Mouse (Mus musculus): ENCODE data around the gene Neurl4.

Gene Neurl4

GRCm38 (mm10) chr11:69932254-69932653, 31.4 kb downstream of the Neurl4 start:
- DNase-seq (ENCODE audit: low spot score in 2 of 2), result no peak

DNA sequence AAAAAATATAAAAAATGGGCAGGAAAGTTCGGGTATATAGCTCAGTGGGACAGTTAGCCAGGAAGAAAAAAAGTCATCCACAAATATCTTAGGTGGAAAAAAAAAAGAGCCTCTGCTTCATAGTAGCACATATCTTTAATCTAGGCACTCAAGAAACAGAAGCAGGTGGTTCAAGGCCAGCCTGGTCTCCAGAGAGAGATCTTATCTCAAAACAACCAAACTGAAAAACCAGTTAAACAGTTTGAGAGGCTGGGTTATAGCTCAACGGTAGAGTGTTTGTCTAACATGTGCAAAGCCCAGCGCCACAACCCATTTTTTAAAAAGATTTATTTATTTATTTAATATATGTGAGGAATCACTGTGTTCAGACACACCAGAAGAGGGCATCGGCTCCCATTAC, 32.2 kb downstream of the Neurl4 start:
- DNase-seq (ENCODE audit: low spot score in 2 of 2), result no peak

DNA sequence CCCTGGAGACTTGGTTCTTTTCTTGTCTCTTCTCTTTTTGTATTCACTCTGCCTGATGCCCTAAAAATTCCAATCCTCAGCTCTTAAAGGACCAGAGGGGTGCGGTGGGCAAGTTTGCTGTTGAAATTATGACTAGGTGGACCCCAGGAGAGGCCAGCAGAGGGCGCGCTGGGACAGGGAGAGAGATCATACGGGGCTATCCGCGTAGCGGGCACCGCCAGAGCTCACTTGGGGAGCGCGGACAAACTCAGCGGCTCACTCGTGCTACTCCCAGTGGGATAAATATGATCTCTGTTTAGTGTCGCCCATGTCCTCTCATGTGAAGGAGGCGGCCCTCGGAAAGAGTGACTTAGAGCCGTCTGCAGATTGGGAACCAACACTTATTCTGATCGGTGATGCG, 33.3 kb downstream of the Neurl4 start:
- peak; percentile 63 to 86 for DNase-seq (ENCODE audit: low spot score in 2 of 2)

GRCm38 (mm10) chr11:69934681-69935080, 33.8 kb downstream of the Neurl4 start:
- DNase-seq (ENCODE audit: low spot score in 2 of 2), result no peak

- DNase-seq (ENCODE audit: low spot score in 2 of 2), result peak; percentile 81 to 84
Measured at GRCm38 (mm10) chr11:69935137-69935879, 34.4 kb downstream of the Neurl4 start, which contains the start of gene Ybx2. Gene Ybx2, plus strand, starts transcription at chr11:69935796.

DNA sequence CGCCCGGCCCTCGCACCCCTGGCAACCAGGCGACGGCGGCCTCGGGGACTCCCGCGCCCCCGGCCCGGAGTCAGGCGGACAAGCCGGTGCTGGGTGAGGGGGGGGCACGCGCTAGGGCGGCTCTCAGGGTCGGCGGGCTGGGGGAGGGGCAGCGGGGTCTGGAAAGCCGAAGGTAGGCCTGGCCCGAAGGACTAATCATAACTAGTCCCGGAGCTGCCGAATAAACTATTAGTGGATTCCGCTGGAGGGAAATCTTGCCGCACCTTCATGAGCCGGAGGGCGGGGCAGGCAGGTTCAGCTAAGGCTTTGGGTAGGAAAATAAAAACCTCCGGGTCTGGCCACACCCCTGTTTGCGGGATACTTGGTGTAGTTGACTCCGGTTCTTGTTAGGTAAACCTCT, 35.3 kb downstream of the Neurl4 start:
- no peak for DNase-seq (ENCODE audit: low spot score in 2 of 2)

- DNase-seq (ENCODE audit: low spot score in 2 of 2), result no peak
Measured at GRCm38 (mm10) chr11:69936714-69937347, 36.0 kb downstream of the Neurl4 start.

DNA sequence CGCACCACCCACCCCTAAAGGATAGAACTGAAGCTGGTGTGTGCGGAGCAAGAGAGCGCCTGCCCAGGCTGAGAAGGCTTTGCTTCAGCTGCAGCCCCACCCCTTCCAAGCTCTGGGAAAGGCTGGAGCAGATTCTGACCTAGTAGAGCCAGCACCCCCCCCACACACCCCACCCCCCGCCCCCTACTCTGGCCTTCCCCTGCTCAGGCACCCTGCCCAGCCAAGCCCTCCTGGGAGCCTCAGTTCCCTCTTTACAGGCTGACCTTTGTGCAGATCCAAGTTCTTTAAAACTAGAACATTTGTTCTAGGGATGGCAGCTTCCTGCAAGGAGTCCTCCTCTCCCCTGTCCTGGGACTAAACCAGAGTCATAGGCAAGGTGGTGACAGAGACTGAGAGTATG, 36.5 kb downstream of the Neurl4 start:
- DNase-seq (ENCODE audit: low spot score in 2 of 2), result no peak

DNA sequence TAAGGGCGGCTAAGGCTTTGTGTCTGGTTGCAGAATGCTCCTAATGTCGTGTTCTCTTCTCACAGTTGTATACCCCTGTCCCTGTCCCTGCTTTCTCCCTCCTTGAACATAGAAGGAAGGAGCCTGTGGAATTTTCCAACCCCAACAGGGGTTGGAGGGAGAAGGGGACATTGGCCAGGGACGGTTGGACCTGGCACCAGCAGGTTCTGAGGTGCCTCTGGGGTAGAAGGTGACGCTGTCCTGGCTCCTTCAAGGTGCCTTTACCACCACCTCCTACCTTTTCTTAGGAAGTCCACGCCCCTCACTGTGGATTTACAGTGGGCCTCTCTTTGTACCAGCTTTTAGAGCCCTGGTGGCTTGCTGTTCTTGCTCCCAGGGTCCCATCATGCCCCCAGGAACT, 37.0 kb downstream of the Neurl4 start:
- no peak for DNase-seq (ENCODE audit: low spot score in 2 of 2)

DNA sequence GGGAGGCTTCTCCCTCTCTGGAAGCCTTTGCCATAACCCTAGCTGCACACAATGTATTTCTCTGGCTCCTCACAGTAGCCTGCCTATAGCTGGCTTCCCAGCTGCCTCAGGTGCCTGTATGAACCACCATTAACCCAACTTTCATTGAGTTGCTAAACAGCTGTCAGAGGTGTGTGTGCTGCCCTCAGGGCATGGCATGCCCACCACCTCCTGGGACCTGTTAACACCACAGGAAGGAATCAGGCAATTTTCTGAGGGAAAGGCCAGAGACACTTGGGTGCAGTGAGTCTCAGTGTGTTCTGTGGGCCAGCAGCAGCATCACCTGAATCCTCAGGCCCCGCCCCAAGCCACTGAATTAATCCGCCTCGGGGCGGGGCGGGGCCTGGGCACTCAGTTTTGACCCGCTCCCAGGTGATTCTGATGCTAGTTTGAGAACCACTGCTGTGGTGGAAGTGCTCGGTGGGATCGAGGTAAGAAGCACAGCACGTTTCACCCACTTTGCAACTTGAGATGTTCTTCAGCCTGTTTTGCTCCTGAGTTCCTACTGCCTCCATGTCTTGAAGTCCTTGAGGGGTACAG, 37.6 kb downstream of the Neurl4 start:
- no peak for DNase-seq (ENCODE audit: low spot score in 2 of 2)

GRCm38 (mm10) chr11:69939181-69939580, 38.3 kb downstream of the Neurl4 start:
- DNase-seq (ENCODE audit: low spot score in 2 of 2), result no peak

DNA sequence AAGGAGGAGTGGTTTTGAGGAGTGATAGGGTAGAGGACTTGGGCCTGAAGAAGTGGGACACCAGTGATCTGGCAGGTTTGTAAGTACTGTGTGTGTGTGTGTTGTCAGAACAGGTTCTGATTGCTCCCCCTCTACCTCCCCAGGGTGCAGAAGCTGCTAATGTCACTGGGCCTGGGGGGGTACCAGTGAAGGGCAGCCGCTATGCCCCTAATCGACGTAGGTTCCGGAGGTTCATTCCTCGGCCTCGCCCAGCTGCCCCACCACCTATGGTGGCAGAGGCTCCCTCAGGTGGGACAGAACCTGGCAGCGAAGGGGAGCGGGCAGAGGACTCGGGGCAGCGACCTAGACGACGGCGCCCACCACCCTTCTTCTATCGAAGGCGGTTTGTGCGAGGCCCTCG, 38.9 kb downstream of the Neurl4 start:
- DNase-seq (ENCODE audit: low spot score in 2 of 2), result no peak

- no peak for DNase-seq (ENCODE audit: low spot score in 2 of 2)
Measured at GRCm38 (mm10) chr11:69940962-69941361, 40.1 kb downstream of the Neurl4 start.

GRCm38 (mm10) chr11:69945216-69945615, 44.3 kb downstream of the Neurl4 start:
- no peak for DNase-seq (ENCODE audit: low spot score in 2 of 2)

- no peak for DNase-seq (ENCODE audit: low spot score in 2 of 2)
Measured at GRCm38 (mm10) chr11:69945997-69946891, 45.4 kb downstream of the Neurl4 start.

DNA sequence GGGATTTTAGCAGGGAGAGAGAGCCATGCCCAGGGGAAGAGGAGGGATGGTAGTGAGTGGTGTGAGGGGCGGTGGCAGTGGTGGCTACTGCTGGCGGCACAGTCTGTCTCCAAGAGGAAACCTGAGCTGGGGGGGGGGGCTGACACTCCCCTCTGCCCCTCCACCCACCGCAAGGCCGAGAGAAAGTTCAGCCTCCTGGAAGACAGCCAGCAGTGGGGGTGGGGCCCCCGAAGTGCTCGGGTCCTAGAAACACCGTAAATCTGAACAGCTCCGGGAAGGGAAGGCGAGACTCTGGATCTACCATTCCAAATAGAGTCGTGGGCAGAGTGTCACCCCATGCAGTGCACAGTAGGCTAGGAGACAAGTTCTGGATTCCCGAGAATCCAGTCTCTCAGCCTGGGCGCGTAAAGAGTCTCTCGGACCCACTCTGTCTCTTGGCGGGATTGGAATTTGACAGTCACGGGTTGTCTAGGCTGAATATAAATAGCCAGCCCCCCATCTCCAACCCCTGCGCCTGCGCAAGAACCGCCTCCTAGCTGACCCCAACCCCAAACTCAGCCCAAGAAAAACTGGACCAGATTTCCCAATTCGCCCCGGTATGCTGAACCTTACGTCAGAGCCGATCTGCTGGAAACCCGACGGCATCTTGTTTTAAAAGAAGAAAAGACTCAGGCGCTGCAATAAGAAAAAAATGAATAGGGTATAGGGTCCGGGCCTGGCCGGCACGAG, 46.6 kb downstream of the Neurl4 start:
- no peak for DNase-seq (ENCODE audit: low spot score in 2 of 2)

GRCm38 (mm10) chr11:69948066-69948762, 47.3 kb downstream of the Neurl4 start, which contains the start of gene Slc2a4:
Gene Slc2a4, minus strand, starts transcription at chr11:69948188.
- DNase-seq (ENCODE audit: low spot score in 2 of 2), result peak; percentile 78 to 79

DNA sequence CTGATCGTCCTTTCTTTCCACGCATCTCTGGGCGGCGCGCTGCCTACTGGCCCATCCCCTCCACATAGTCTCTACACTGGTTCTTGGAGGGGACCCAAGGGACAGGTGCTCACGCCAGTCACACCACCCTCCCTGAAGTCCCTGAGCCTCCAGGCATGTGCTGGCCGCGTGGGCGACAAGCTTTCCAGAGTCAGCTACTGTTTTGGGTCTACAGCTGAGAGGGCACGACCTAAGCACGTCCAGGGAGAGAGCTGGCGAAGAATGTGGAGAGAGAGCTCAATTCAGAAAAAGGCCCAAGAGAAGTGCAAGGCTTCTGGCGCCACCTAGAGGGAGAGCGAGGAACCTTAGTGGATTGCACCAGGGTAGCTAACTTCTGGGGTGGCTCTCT, 47.9 kb downstream of the Neurl4 start:
- DNase-seq (ENCODE audit: low spot score in 2 of 2), result peak in 1 of 2 experiments; percentile 69

DNA sequence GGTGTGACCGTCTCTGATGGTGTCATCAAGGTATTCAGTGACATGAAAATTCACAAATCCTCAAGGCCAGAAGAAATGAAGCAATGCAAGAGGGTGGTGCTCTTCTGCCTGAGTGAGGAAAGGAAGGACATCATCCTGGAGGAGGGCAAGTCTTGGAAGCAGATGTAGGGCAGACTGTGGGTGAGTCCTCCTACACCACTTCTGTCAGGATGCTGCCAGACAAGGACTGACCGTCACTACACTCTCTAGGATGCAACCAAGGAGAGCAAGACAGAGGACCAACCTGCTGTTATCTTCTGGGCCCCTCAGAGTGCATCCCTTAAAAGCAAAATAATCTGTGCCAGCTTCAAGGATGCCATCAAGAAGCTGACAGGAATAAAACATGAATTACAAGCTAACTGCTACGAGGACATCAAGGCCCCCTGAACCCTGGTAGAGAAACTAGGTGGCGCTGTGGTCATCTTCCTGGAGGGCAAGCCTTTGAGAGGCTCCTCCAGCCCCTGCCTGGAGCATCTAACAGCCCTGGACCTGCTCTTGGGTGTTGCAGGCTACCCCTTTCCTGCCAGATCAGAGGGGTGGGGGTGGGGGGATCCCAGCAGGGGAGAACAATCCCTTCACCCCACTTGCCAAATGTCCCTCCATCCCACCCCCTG, 50.1 kb downstream of the Neurl4 start:
- DNase-seq (ENCODE audit: low spot score in 2 of 2), result no peak

DNA sequence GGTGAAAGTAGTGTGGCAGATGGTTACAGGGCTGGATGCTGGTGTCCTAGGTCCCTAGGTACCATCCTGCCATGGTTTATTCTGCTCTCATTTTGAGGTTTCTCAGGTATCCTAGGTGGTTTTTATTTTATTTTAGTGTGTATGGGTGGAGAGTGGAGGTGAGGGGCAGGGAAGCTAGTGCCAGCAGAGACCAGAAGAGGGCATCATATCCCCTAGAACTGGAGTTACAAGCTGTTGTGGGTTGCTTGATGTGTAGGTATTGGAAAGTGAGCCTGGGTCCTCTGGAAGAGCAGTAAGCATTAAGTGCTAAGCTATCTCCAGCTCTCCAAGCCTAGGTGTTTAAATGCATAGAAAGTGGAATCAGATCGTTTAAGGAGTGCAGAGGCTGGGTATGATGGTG, 51.4 kb downstream of the Neurl4 start:
- no peak for DNase-seq (ENCODE audit: low spot score in 2 of 2)

Data from frontal cortex, postnatal 10 days (tissue).